Mouse (Mus musculus): ENCODE results near the gene Dad1.
"Not testable (repeated sequence)": the region's sequence is repeated elsewhere in the genome, so short reads cannot be mapped to it uniquely, and the experiment has no call there.

The Dad1 gene

DNA sequence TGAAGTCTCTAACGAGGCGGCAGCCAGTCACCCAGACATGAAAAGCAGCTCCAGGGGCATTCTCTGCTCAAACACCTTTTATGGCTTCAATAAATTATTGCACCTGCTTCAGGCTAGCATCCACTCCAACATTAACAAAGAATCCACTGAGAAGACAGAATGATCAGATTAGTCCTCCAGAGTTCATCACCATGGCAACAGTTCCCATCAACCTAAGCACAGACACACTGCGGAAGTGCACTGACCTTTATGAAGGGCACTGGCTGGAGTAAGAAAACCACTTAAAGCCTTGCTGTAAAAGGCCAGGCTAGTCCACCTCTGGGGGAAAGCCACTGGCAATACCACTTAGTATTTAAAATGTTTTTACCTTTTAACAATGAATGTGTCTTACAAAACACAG, 9.7 kb downstream of the Dad1 start:
- peak in 1 of 2 experiments; percentile 36 for DNase-seq

DNA sequence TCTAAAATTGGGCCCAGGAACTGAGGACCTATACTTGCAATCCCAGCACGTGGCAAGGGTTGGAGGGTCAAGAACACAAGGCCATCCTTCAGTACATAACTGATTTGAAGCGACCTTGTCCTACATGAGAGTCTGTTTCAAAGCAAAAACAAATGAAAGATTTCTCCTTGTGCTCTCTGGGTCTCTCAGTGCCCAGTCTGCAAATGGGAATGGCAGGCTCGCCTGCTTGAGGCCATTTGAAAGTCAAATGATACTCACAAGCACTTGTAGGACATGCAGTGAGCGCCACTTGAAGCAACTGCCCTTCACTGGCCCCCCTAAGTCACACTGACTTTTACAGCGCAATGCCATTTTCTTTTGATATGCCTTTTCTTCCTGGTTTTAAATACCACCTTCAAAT, 13.4 kb downstream of the Dad1 start:
- DNase-seq: no peak

DNA sequence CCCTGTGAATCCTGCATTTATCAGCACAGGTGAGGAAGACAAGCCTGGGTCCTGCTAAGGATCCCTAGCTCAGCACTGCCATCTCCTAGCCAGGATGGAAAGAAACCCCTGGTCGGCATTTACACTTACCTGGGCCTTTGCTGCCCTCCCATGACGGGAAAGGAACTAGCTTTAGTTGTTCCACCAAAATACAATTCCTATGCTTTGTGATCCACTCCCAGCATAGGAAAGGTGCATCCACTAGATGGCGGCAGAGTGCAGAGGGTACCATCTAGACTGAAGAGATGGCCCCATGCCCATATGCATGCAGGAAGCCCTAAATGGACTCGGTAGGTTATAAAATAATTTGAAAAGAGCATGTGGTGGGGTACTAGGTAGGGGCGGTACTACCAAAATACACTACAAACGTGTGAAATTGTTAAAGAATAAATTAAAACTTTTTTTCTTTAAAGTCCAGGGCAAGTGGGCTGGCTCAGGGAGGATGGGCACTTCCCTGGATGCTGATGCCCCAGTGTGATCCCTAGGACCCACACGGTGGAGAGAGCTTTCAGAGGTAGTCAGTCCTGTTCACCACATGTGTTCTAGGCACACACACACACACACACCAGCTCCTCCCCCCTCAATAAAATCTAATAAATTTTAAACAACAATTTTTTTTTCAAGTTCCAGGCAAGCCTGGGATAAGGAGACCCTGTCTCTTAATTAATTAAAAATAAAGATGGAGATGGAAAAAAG, 14.7 kb downstream of the Dad1 start:
- DNase-seq: peak; percentile 76 to 87

DNA sequence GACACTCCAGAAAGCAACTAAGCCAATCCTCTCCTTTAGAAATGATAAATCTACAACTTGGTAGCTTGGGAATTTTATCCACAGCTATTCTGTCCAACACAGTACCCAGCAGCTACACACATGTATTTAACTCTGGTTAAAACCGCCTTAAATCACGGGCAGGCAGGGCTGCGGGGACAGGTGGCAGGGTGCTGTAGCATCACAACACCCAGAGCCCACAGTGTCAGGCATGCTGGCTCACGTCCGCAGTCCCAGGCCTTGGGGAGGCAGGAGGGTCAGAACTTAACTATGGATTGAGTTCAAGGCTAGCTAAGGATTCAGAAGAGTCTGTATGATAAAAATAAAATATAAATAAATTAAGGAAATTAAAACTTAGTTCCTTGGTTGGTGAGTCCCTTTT, 17.0 kb downstream of the Dad1 start:
- no peak for DNase-seq

DNA sequence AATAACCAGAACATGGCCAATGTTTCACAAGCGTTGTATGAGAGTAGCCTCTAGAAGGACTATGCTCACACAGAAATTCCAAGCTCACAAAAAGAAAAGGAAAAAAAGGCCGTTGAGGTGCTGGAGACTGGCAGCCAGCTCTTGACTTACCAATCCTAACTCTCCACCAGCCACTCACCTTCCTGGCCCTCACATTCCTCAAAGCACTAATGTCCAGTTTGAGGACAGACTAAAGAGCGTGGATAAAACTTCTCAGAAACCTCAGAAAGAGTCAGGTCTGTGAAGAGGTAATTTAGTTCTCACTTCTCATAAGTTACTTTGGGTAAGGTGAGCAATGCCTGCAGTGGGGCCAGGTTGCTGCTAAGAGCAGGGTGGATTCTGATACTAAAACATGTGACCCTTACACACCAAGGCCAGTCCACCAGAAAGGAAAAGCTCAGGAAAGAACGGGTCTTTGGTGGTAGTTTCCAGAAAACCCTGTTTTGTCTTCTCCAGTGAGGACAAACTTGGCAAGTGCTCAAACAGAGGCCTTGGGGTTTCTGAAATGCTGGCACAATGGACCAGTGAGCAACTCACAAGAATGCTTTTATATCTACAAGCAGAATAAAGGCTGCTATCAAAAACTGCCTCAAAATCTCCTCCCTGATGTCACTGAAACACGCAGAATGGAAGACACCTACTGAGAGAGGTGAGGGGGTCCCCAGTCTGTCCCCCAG, 17.9 kb downstream of the Dad1 start:
- no peak for DNase-seq

DNA sequence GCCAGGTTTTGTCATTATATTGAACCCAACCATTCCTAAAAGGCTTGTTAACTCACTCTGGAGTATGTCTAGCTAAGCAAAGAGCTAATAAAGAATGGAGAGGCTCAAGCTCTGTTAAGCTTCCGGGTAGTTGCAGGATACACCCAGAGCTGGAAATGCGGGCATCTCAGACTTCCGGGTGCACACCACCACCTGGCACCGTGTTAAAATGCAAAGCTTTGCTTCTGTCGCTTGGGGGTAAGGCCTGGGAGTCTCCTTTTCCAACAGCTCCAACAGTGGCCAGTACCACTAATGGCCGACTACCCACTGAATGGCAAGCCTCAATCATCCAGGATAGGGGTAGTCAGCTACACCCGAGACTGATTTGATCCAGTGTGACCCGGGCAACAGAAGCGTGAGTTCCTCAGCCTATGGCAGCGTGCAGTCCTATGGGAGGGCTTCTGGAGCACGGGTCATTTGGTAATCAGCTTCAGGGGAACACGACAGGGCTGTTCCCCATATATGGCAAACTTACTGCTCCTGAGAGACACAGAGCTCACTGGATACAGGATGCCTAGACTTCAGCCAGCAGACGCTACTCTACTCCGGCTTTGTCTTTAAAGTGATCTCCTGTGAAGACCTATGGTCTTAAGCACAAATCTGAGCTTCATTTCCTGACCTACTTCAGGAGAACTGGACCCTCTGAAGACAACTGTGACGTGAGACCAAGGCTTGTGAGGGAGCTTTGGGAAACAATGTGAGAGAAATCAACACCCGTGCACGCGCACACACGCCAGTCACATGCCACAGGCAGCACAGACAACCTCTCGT, 19.5 kb downstream of the Dad1 start:
- DNase-seq: no peak

DNA sequence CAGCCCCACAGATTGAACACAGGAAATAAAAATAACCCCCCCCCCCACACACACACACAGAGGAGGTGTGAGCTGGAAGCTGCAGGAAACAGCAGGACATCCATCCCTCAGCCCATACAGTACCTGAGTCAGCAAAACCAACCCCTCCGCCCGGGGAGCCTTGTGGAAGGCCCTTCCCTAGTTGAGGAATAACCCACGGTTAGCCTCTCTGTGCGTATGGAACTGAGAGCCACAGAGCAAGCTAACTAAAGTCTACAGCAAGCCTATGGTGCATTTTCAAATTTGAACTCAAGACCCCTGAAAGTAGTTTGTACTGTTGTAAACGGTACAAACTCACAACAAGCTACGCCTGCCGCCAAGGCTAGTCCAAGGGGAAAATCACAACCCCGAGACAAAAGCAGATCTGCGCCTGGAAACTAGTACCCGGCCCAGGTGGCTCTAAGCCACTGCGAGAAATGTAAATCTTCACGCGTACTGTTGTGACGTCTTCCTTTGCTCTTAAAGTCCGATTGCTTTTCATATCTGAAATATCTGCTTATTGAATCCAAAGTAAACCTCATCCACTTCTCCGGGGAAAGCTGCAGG, 20.3 kb downstream of the Dad1 start:
- DNase-seq: no peak

DNA sequence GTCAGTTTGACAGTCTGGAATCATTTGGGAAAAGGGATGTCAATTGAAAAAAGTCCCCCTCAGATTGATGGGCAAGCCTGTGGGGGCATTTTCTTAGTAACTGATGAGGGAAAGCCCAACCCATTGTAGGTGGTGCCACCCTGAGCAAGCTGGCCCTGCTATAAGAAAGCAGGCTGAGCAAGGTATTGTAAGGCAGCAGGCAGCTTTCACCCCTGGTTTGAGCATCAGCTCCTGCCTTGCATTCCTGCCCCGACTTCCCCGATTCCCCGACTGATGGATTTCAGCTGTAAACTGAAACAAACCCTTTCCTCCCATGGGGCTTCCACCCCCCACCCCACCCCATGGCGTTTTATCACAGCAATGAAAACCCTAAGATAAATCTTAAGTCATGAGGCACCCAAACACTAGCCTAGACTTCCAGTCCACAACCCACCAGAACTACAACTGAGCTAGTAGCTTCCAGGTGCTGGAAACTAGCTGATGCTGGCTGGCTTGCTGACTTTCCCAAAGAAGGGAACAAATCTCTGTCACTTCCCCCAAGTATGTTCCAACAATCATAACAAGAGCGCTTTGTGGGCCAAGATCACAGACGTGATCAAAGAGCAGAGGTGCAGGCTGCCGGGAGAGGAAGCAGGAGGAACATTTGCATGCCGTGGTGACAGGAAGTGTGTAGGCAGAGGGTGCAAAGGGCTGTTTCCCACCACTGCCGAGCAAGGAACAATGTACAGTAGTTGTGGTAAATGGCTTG, 20.9 kb downstream of the Dad1 start:
- DNase-seq: peak; percentile 25 to 42

DNA sequence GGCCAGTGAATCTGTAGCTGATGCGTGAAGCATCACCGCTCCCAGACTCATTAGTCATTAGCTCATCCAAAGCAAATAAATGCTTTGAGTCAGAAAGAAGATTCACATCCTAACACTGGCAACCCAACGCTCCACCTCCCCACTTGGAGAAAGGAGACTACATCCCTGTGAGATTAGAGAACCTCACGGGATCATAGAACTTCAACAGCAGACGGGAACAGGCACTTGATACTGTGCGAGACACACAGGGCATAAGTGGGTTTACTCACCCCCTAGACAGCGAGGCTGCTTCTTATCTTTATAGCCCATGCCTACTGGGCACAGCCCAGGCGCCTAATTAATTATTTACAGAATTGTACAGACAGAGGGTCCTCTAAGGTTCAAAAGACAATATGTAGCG, 21.8 kb downstream of the Dad1 start:
- DNase-seq: no peak

DNA sequence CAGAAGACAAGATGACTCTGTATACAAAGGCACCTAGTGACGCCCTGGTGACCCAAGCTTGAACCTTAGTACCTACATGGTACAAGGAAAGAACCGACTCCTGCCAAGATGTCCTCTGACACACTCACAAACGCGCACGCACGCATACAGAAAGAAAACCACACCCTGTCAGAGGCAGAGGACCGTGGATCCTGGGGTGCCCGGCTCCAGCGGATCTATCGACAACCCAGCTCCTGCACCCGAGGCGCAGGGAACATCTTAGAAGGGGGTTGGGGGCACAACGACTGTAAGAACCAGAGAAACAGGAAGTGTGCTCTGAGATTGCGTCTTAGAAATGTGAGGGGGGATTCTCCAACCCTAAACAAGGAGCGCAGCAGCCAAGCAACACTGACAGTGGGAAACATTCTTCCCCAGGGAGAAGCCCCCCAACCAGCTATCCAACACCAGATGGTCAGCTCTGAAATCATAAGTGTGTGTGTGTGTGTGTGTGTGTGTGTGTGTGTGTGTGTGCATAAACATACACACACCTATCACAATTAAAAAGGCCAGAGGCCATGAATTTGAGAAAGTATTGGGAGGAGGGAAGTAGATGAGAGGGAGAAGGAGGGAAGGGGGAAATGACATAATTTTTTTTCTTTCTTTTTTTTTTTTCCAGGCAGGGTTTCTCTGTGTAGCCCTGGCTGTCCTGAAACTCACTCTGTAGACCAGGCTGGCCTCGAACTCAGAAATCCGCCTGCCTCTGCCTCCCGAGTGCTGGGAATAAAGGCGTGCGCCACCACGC, 22.5 kb downstream of the Dad1 start:
- DNase-seq: no peak

DNA sequence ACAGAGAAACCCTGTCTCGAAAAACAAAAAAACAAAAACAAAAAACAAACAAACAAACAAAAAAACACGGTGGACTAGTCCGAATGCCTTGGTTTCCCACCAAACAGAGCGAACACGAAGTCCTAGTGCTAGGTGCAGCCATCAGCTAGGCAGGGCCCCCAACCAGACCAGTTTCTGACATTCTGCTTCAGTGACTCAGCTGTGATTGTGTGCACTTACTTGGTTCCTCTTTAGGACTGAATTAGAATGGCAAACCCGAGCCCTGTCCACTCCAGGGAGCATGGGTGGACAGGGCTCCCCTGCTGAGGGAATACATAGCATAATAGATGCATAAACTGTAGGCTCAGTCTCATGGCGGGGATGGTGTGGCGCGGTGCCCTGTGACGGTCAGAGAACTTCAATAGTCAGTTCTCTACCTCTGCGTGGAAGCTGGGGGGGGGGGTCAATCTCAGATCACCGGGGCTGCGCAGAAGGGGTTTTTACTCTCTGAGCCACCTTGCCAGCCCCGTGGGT, 23.2 kb downstream of the Dad1 start:
- DNase-seq: no peak

DNA sequence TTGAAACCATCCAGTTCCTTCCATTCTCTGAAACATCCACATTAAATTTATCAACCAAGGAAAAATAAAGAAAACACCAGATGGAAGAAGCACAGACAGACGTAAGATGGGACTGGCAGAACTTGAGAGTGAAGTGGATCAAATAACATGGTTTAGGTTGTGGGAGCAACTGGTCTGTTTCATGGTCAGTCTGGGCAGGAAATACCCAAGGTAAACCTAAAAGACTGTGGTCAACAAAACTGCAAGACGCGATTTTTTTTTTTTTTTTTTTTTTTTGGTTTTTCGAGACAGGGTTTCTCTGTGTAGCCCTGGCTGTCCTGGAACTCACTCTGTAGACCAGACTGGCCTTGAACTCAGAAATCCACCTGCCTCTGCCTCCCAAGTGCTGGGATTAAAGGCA, 24.1 kb downstream of the Dad1 start:
- DNase-seq: not testable (repeated sequence)

DNA sequence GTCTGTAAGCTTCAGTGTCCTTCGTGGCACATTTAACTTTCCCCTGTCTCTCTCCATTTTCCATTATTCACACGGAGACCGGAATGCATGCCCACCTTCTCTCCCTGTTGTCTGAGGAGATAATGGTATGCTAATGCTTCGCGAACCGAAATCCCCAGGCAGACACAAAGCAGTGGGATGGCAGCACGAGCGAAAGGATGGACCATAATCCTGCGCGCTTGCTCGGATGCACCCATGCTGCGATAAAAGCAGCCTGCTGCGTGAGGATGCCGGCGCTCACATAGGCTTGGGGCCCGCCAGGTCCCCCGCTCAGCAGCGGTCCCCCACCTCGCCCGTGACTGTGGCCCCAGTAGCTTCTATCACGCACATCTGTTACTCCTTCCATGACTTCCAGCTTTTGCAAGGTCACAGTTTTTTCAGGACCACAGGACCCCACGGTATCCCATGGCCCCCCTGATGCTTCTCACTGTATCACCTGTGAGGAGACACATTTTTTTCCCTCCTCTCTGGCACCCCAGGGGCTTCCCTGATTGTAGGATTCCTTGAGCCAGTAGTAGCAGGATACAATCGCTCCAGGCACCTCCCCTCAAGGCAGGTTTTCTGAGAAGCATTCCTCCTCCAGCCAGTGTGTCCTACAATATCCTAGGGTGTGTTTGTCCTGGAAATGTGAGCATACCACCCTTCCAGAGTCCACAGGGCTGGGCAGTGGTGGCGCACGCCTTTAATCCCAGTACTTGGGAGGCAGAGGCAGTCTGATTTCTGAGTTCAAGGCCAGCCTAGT, 24.8 kb downstream of the Dad1 start:
- DNase-seq: no peak

DNA sequence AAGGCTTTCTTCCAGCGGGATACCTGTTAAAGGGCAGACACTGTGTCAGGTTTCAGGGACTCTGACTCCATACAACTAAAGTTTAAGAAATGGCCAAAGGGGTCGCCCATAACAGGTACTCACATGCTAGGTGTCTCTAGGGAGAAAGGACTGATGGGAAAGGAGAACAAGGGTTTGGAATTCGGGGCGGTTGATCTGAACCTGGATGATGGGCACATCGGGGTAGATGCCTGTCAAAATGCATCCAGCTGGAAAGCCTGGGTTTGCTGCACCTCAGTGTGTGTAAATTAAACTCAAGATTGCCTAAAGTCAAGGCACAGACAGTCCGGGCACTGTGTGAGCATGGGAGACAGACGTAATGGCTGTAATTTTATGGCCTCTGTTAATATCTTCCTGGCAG, 25.4 kb downstream of the Dad1 start:
- no peak for DNase-seq

DNA sequence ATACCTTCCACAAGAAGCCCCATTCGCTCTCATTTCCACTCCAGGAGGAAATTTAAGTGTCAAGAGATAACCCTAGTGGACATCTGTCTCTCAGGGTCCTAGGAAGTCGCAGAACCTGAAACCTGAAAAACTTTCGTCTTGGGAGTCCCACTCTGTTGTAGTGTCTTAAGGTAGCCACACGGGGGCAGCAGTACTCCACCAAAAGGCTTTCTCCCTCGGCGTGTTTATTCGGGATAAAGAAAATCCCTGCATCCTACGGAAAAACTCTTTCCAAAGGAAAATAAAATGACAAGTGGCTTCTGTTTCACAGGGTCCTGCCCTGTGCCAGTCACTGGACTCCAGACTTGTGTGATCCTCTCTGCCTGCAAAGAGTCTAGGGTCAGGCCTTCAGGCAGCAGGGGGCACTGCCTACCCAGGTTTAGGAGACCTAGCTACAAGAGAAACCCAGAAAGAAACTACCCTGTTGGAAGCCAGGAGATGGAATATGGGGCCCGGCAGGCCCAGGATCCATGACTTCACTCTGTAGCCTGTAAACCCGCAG, 25.9 kb downstream of the Dad1 start:
- DNase-seq: peak; percentile 56 to 71

DNA sequence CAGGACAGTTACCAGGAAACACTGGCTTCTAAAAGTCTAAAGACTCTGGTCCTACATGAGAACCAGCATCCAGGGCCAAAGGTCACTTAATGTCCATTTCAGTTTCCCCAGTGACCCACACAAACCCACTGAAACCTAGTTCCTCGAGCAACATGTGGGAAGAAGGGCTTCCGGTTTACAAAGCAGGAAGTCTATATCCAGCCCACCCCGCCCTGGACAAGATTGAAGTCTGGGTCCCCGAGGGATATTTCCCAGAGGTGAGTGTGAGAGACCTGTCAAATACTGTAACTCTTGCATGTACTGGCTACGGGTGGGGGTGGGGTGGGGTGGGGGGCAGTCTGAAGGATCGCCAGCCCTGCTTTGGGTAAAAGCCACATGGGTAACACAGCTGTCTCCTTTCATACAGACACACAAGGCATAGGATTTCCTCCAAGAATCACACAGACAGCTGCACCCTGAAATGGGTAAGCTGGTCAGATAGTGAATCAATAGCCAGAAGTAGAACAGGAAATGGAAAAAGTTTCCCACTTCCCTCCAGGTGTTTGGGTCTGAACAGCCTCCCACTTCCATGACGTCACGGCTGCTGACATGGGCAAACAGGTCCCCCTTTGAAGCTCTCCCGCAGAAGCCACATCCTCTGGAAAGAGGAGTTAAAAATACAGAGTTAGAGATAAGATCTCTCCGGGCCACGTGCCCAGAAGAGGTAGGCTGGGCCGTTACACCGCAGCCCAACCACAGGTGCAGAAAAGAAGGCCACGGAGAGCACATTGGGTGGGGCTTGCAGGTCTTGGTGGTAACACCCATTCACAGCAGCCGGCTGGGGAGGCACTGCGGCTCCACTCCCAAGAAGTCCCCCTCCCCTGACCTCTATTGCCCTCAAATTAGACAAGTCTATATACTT, 26.7 kb downstream of the Dad1 start:
- peak; percentile 70 to 74 for DNase-seq

DNA sequence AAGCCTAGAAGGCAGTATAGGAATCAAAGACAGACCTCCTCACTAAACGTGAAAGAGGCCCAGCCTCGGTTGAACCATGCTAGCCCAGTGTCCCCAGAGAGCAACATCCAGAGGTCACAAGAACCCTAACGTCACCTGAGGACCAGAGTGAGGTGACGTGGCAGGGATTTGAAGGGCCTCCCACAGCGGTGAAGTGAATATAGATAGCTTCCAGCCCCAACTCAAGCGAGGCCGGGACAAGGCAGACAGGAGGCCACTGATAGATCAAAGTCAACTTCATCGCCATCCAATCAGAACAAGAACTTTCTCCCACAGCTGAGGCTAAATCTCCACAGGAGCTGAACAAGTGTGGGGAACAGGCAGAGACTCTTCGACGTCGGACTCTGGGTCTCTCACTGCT, 28.2 kb downstream of the Dad1 start:
- no peak for DNase-seq

DNA sequence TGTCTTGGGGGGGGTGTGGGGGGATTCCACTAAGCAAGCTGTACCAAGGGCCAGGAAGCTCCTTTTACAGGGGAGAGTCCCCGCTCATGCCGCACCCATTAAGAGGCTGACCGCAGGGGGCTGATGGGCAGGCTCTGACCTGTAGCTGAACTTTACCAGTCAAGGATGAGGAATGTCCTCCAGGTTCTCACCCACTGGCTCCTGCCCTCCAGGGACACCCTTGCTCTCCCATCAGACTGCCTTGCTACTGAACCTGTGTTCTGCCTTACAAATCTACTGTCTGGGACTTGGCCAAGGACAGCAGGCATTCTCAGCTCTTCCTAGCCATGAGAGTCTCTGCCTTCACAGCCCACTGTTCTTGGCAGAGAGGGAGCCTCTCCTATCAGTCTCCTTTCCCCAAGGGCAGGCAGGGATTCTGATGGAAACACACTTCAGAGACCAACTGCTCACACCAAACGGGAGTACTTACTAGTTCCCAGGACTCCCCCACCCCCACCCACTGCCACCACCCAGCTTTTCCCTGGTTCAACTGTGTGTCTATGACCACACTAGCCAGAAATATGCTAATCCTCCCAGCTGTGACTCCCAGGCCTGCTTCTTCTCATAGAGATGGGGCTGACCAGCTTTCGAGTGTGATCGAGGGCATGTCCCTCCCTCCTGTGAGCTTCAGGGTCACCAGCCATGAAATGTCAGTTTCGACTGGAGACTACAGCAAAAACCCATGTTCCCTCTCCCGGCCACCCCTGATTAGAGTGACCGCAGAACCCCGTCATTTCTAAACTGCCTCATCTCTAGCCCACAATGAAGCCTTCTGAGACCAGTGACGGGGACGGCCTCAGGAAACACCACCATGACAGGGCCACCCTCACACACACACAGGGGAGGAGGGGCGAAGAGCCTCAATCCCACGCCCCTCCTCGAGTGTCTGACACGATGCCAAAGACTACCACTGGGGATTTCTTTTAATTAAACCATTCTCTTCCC, 29.1 kb downstream of the Dad1 start:
- DNase-seq: no peak

Measured in kidney, adult 8-10 months (tissue).